8 mouse cellular contexts compared by ENCODE assay signal in genomic region chr8:71131327-71132089, GRCm38 (mm10).
DNase-seq lines count a peak whose midpoint lies in the region; ATAC-seq and TF ChIP-seq lines count a peak whose summit lies in the region.
"Had no signal": no experiment of that assay in that cellular context is flagged by ENCODE, and none has a peak within 500 bp of the region (broad histone marks: within the 10 kb centered on the region; RNA-seq: fewer than 3 reads in every experiment).

No protein-coding gene starts in this region.

- H3K4me2 ChIP-seq in heart, postnatal 0 days (ENCODE audit: low read depth, low read length) = no peak overlapping the region
- H3K4me2 ChIP-seq in hindbrain, embryonic 11.5 days (replicated peaks; ENCODE audit: low read depth, low read length) = no peak overlapping the region
- H3K4me2 ChIP-seq in midbrain, embryonic 14.5 days (ENCODE audit: low read length) = no peak overlapping the region
- H3K4me2 ChIP-seq: limb, embryonic 13.5 days had no signal

- 0 out of 2 replicates have a peak, but pooled peaks have one; percentile 27 for ATAC-seq in heart, postnatal 0 days (ENCODE audit: insufficient read depth, low read depth)
- ATAC-seq in hindbrain, embryonic 11.5 days (ENCODE audit: low FRiP score) = peak; percentile 49
- ATAC-seq in midbrain, embryonic 14.5 days (ENCODE audit: low FRiP score, low TSS enrichment) = peak; percentile 55

- H3K27ac ChIP-seq in heart, postnatal 0 days (ENCODE audit: low read depth) = no peak overlapping the region
- no peak overlapping the region for H3K27ac ChIP-seq in hindbrain, embryonic 11.5 days (ENCODE audit: low read depth, low read length)
- no peak overlapping the region for H3K27ac ChIP-seq in midbrain, embryonic 14.5 days (replicated peaks; ENCODE audit: low read depth, low read length)
- H3K27ac ChIP-seq: limb, embryonic 13.5 days had no signal

- no peak overlapping the region for H3K4me3 ChIP-seq in heart, postnatal 0 days (ENCODE audit: low read depth, low read length)
- H3K4me3 ChIP-seq in hindbrain, embryonic 11.5 days (ENCODE audit: low read depth, low read length) = no peak overlapping the region
- H3K4me3 ChIP-seq in midbrain, embryonic 14.5 days (replicated peaks; ENCODE audit: low read depth, low read length) = no peak overlapping the region
- H3K4me3 ChIP-seq: limb, embryonic 13.5 days had no signal

- no peaks in the 10 kb centered on the region for H3K4me1 ChIP-seq in heart, postnatal 0 days (ENCODE audit: control insufficient read depth, insufficient read depth)
- H3K4me1 ChIP-seq in hindbrain, embryonic 11.5 days (replicated peaks; ENCODE audit: control insufficient read depth, insufficient read depth, low read length) = no peaks in the 10 kb centered on the region
- no peaks in the 10 kb centered on the region for H3K4me1 ChIP-seq in midbrain, embryonic 14.5 days (ENCODE audit: control insufficient read depth, insufficient read depth, low read length)
- H3K4me1 ChIP-seq: limb, embryonic 13.5 days had no signal

- TF ChIP-seq EP300 in heart, postnatal 0 days (IDR thresholded peaks at IDR 0.05; ENCODE audit: low read depth) = no peak

- 80% methylated on average over 4 of the region's 4 CpGs for WGBS in heart, postnatal 0 days
- 92% methylated on average over 4 of the region's 4 CpGs for WGBS in hindbrain, embryonic 11.5 days
- 94% methylated on average over 4 of the region's 4 CpGs for WGBS in midbrain, embryonic 14.5 days

- H3K27me3 ChIP-seq in heart, postnatal 0 days (ENCODE audit: control insufficient read depth, insufficient read depth, low read length) = no peaks in the 10 kb centered on the region
- H3K27me3 ChIP-seq in hindbrain, embryonic 11.5 days (ENCODE audit: control insufficient read depth, insufficient read depth, low read length) = no peaks in the 10 kb centered on the region
- no peaks in the 10 kb centered on the region for H3K27me3 ChIP-seq in midbrain, embryonic 14.5 days (ENCODE audit: control insufficient read depth, insufficient read depth, low read length)
- H3K27me3 ChIP-seq: limb, embryonic 13.5 days had no signal

- no peak overlapping the region for H3K9ac ChIP-seq in heart, postnatal 0 days (replicated peaks; ENCODE audit: low read depth, low read length)
- H3K9ac ChIP-seq in hindbrain, embryonic 11.5 days (ENCODE audit: low read depth, low read length) = no peak overlapping the region
- H3K9ac ChIP-seq in midbrain, embryonic 14.5 days (replicated peaks; ENCODE audit: low read length) = no peak overlapping the region
- H3K9ac ChIP-seq: limb, embryonic 13.5 days had no signal

- H3K9me3 ChIP-seq in heart, postnatal 0 days (replicated peaks; ENCODE audit: control insufficient read depth, low read length) = no peaks in the 10 kb centered on the region
- H3K9me3 ChIP-seq in hindbrain, embryonic 11.5 days (ENCODE audit: control insufficient read depth, low read length) = no peaks in the 10 kb centered on the region
- H3K9me3 ChIP-seq in midbrain, embryonic 14.5 days (ENCODE audit: control insufficient read depth, low read length) = no peaks in the 10 kb centered on the region
- H3K9me3 ChIP-seq: limb, embryonic 13.5 days had no signal

- DNase-seq in heart, postnatal 0 days (ENCODE audit: low spot score) = peak; percentile 7
- no peak for DNase-seq in heart, postnatal 10 days
- DNase-seq in adipocyte (ENCODE audit: low spot score) = peak; percentile 6
- peak; percentile 1 for DNase-seq in hindbrain, embryonic 11.5 days (ENCODE audit: low spot score)
- no peak for DNase-seq in midbrain, embryonic 14.5 days
- DNase-seq in ovary, adult 18-20 months (ENCODE audit: low spot score) = no peak
- no peak for DNase-seq in layer of hippocampus, adult 11-12 months (ENCODE audit: low spot score)

- intact Hi-C loops in heart, postnatal 10 days (cut with DNase I) = loop anchor here (2.0 to 5.0 kb wide), 2 partner anchors 681 to 727 kb away; no protein-coding TSS in a partner anchor

- TF ChIP-seq CTCF in heart, postnatal 0 days (IDR thresholded peaks at IDR 0.05; ENCODE audit: low read depth) = no peak

- H3K36me3 ChIP-seq in heart, postnatal 0 days (replicated peaks; ENCODE audit: control insufficient read depth, insufficient read depth, low read length) = no peaks in the 10 kb centered on the region
- no peaks in the 10 kb centered on the region for H3K36me3 ChIP-seq in hindbrain, embryonic 11.5 days (ENCODE audit: control insufficient read depth, insufficient read depth, low read length)
- H3K36me3 ChIP-seq in midbrain, embryonic 14.5 days (ENCODE audit: control insufficient read depth, insufficient read depth, low read length) = no peaks in the 10 kb centered on the region
- H3K36me3 ChIP-seq: limb, embryonic 13.5 days had no signal

Comparison
In these comparisons a context has a peak if more than half of its experiments do, and no peak if none do; other contexts are left out.
1. DNase-seq: peak in heart, postnatal 0 days (single experiment), adipocyte (single experiment) and hindbrain, embryonic 11.5 days (single experiment); none in heart, postnatal 10 days (0 of 2), midbrain, embryonic 14.5 days (single experiment), ovary, adult 18-20 months (single experiment) and layer of hippocampus, adult 11-12 months (single experiment).
2. Peak in every context shown above with its lines, with median percentiles within 50 percentile points of each other: ATAC-seq.